17 mouse cellular contexts compared by ENCODE assay signal in genomic region chr13:82372612-82373011, GRCm38 (mm10).
DNase-seq lines count a peak whose midpoint lies in the region; ATAC-seq lines count a peak whose summit lies in the region.
"Had no signal": no experiment of that assay in that cellular context is flagged by ENCODE, and none has a peak within 500 bp of the region (broad histone marks: within the 10 kb centered on the region; RNA-seq: fewer than 3 reads in every experiment).

No protein-coding gene starts in this region.

- H3K27me3 ChIP-seq in forebrain, embryonic 15.5 days: no peaks in the 10 kb centered on the region
- H3K27me3 ChIP-seq in forebrain, embryonic 10.5 days (ENCODE audit: poor library complexity, severe bottlenecking): no peaks in the 10 kb centered on the region
- no peaks in the 10 kb centered on the region for H3K27me3 ChIP-seq in midbrain, embryonic 14.5 days (ENCODE audit: control insufficient read depth, insufficient read depth, low read length)
- H3K27me3 ChIP-seq: neural tube, embryonic 12.5 days; Patski had no signal

- no peak for DNase-seq in forebrain, embryonic 10.5 days (ENCODE audit: extremely low spot score, low spot score)
- DNase-seq in right cerebral cortex, postnatal 10 days (ENCODE audit: low spot score in 2 of 2): peak; percentile 18 to 24
- DNase-seq in right cerebral cortex, postnatal 14 days: no peak
- peak; percentile 52 for DNase-seq in midbrain, embryonic 14.5 days
- no peak for DNase-seq in T-cell, adult 2 months (ENCODE audit: low spot score)
- DNase-seq in ovary, adult 18-20 months (ENCODE audit: low spot score): no peak
- DNase-seq: adrenal gland, postnatal 25 days; cerebellum, adult 9-11 months; kidney, adult 9 months; kidney, postnatal 36 days; lung, adult 18-20 months; thymus, adult 2 months had no signal

- H3K4me2 ChIP-seq in forebrain, embryonic 15.5 days (replicated peaks): no peak overlapping the region
- H3K4me2 ChIP-seq in midbrain, embryonic 14.5 days (ENCODE audit: low read length): no peak overlapping the region
- H3K4me2 ChIP-seq: heart, embryonic 11.5 days; neural tube, embryonic 12.5 days had no signal

- 51% methylated on average over 4 of the region's 4 CpGs for WGBS in forebrain, embryonic 15.5 days
- 90% methylated on average over 4 of the region's 4 CpGs for WGBS in forebrain, embryonic 10.5 days
- WGBS in midbrain, embryonic 14.5 days: 29% methylated on average over 4 of the region's 4 CpGs

- no peaks in the 10 kb centered on the region for H3K9me3 ChIP-seq in forebrain, embryonic 15.5 days
- H3K9me3 ChIP-seq in forebrain, embryonic 10.5 days: no peaks in the 10 kb centered on the region
- no peaks in the 10 kb centered on the region for H3K9me3 ChIP-seq in midbrain, embryonic 14.5 days (ENCODE audit: control insufficient read depth, low read length)
- H3K9me3 ChIP-seq: embryonic facial prominence, embryonic 10.5 days; neural tube, embryonic 12.5 days had no signal

- no peaks in the 10 kb centered on the region for H3K36me3 ChIP-seq in forebrain, embryonic 15.5 days
- no peaks in the 10 kb centered on the region for H3K36me3 ChIP-seq in forebrain, embryonic 10.5 days (replicated peaks)
- H3K36me3 ChIP-seq in midbrain, embryonic 14.5 days (ENCODE audit: control insufficient read depth, insufficient read depth, low read length): no peaks in the 10 kb centered on the region
- H3K36me3 ChIP-seq: embryonic facial prominence, embryonic 10.5 days; neural tube, embryonic 12.5 days had no signal

- ATAC-seq in forebrain, embryonic 15.5 days (replicated peaks): peak; percentile 87
- ATAC-seq in midbrain, embryonic 14.5 days (ENCODE audit: low FRiP score, low TSS enrichment): peak; percentile 50; the same call in 1 of the 2 replicates
- ATAC-seq: Patski had no signal

- H3K4me1 ChIP-seq in forebrain, embryonic 15.5 days: no peaks in the 10 kb centered on the region
- H3K4me1 ChIP-seq in forebrain, embryonic 10.5 days: no peaks in the 10 kb centered on the region
- H3K4me1 ChIP-seq in midbrain, embryonic 14.5 days (ENCODE audit: control insufficient read depth, insufficient read depth, low read length): no peaks in the 10 kb centered on the region
- H3K4me1 ChIP-seq: embryonic facial prominence, embryonic 10.5 days; neural tube, embryonic 12.5 days had no signal

- no peak overlapping the region for H3K4me3 ChIP-seq in forebrain, embryonic 15.5 days
- no peak overlapping the region for H3K4me3 ChIP-seq in forebrain, embryonic 10.5 days
- H3K4me3 ChIP-seq in midbrain, embryonic 14.5 days (replicated peaks; ENCODE audit: low read depth, low read length): no peak overlapping the region
- H3K4me3 ChIP-seq: embryonic facial prominence, embryonic 10.5 days; neural tube, embryonic 12.5 days had no signal

- no peak overlapping the region for H3K9ac ChIP-seq in forebrain, embryonic 15.5 days (replicated peaks)
- H3K9ac ChIP-seq in midbrain, embryonic 14.5 days (replicated peaks; ENCODE audit: low read length): no peak overlapping the region
- H3K9ac ChIP-seq: neural tube, embryonic 12.5 days had no signal

- H3K27ac ChIP-seq in forebrain, embryonic 15.5 days (replicated peaks): peak overlapping the region; percentile 64
- H3K27ac ChIP-seq in forebrain, embryonic 10.5 days: no peak overlapping the region
- H3K27ac ChIP-seq in midbrain, embryonic 14.5 days (replicated peaks; ENCODE audit: low read depth, low read length): no peak overlapping the region
- H3K27ac ChIP-seq: embryonic facial prominence, embryonic 10.5 days; neural tube, embryonic 12.5 days had no signal

Comparison
In these comparisons a context has a peak if more than half of its experiments do, and no peak if none do; other contexts are left out.
1. DNase-seq: peak in right cerebral cortex, postnatal 10 days (2 of 2) and midbrain, embryonic 14.5 days (single experiment); none in forebrain, embryonic 10.5 days (single experiment), right cerebral cortex, postnatal 14 days (single experiment), T-cell, adult 2 months (single experiment) and ovary, adult 18-20 months (single experiment).